Mouse (Mus musculus) heart, postnatal 25 days (tissue): ENCODE measurements around the gene Hsd3b4. TPM values are rescaled to one million over a fixed set of nuclear protein-coding genes. Genes with fewer than 3 reads are reported as not detected.
"Not testable (repeated sequence)": the region's sequence is repeated elsewhere in the genome, so short reads cannot be mapped to it uniquely, and the experiment has no call there.

Experiments used
- DNase-seq: peaks from one replicate; pipeline ENCODE4 v3.0.0; 2022; ENCODE audit warnings: low spot score
- intact Hi-C: fragments of 180-260 bp; cut with DNase I; formaldehyde crosslinking; loops from one replicate; pipeline ENCODE4 v1.15.1; 2025
- total RNA-seq, 2 experiments: library from RNA; stranded (reverse); gene quantifications; 2 replicates each; pipeline ENCODE4 v1.2.3; 2021

Gene Hsd3b4
- total RNA-seq, result not detected

- intact Hi-C loops, DNase-seq: not testable (repeated sequence)
Measured at GRCm38 (mm10) chr3:98510414-98510813, at the start of gene Hsd3b4. TSS of gene Hsd3b4 (minus strand) at chr3:98510514.

- intact Hi-C loops, result not testable (repeated sequence)
Measured at GRCm38 (mm10) chr3:98550832-98551231, 40.5 kb upstream of the Hsd3b4 start.

GRCm38 (mm10) chr3:98550215-98550614, 39.9 kb upstream of the Hsd3b4 start:
- intact Hi-C loops, DNase-seq: not testable (repeated sequence)

More at GRCm38 (mm10) chr3:98550832-98551231, 40.5 kb upstream of the Hsd3b4 start:
- not testable (repeated sequence) for DNase-seq

- DNase-seq, intact Hi-C loops: not testable (repeated sequence)
Measured at GRCm38 (mm10) chr3:98548495-98548894, 38.2 kb upstream of the Hsd3b4 start.

GRCm38 (mm10) chr3:98547641-98548040, 37.3 kb upstream of the Hsd3b4 start:
- intact Hi-C loops, DNase-seq: not testable (repeated sequence)

GRCm38 (mm10) chr3:98524978-98525377, 14.7 kb upstream of the Hsd3b4 start:
- intact Hi-C loops, DNase-seq: not testable (repeated sequence)

- intact Hi-C loops, DNase-seq: not testable (repeated sequence)
Measured at GRCm38 (mm10) chr3:98524552-98524951, 14.2 kb upstream of the Hsd3b4 start.

GRCm38 (mm10) chr3:98522779-98523178, 12.5 kb upstream of the Hsd3b4 start:
- DNase-seq, intact Hi-C loops: not testable (repeated sequence)

- DNase-seq, intact Hi-C loops: not testable (repeated sequence)
Measured at GRCm38 (mm10) chr3:98507229-98507628, 3.1 kb downstream of the Hsd3b4 start.

- intact Hi-C loops, DNase-seq: not testable (repeated sequence)
Measured at GRCm38 (mm10) chr3:98497401-98497800, 12.9 kb downstream of the Hsd3b4 start.

GRCm38 (mm10) chr3:98496762-98497161, 13.6 kb downstream of the Hsd3b4 start:
- DNase-seq, intact Hi-C loops: not testable (repeated sequence)

GRCm38 (mm10) chr3:98495055-98495454, 15.3 kb downstream of the Hsd3b4 start:
- intact Hi-C loops, result not testable (repeated sequence)

GRCm38 (mm10) chr3:98494184-98494583, 16.1 kb downstream of the Hsd3b4 start:
- intact Hi-C loops, DNase-seq: not testable (repeated sequence)

More at GRCm38 (mm10) chr3:98495055-98495454, 15.3 kb downstream of the Hsd3b4 start:
- not testable (repeated sequence) for DNase-seq

- DNase-seq, intact Hi-C loops: not testable (repeated sequence)
Measured at GRCm38 (mm10) chr3:98471499-98471898, 38.8 kb downstream of the Hsd3b4 start.

GRCm38 (mm10) chr3:98471057-98471456, 39.3 kb downstream of the Hsd3b4 start:
- DNase-seq, result not testable (repeated sequence)

GRCm38 (mm10) chr3:98469323-98469722, 41.0 kb downstream of the Hsd3b4 start:
- DNase-seq, intact Hi-C loops: not testable (repeated sequence)

More at GRCm38 (mm10) chr3:98471057-98471456, 39.3 kb downstream of the Hsd3b4 start:
- intact Hi-C loops, result not testable (repeated sequence)

- DNase-seq, intact Hi-C loops: not testable (repeated sequence)
Measured at GRCm38 (mm10) chr3:98457026-98457425, 53.3 kb downstream of the Hsd3b4 start, which contains the start of gene Gm4450. TSS of gene Gm4450 (minus strand) at chr3:98457126.

- intact Hi-C loops, DNase-seq: not testable (repeated sequence)
Measured at GRCm38 (mm10) chr3:98453786-98454185, 56.5 kb downstream of the Hsd3b4 start.
